Mouse (Mus musculus) mouse embryonic stem cell (cell line): ENCODE data around the gene Hdgfl1.

ENCODE experiments used
- in situ Hi-C, 2 experiments: fragments of 300-500 bp; cut with MboI; formaldehyde crosslinking; loops; 1 replicate in 1 of 2; 3 replicates in 1 of 2; pipeline ENCODE4 v1.14.3; 2019 to 2020; ENCODE audit warnings: low sequenced_read_pairs in 2 of 2, low pct_unique_long_range_greater_than_20kb in 1 of 2, mixed read lengths in 1 of 2; ENCODE audit not compliant: unreplicated experiment in 1 of 2

The Hdgfl1 gene

DNA sequence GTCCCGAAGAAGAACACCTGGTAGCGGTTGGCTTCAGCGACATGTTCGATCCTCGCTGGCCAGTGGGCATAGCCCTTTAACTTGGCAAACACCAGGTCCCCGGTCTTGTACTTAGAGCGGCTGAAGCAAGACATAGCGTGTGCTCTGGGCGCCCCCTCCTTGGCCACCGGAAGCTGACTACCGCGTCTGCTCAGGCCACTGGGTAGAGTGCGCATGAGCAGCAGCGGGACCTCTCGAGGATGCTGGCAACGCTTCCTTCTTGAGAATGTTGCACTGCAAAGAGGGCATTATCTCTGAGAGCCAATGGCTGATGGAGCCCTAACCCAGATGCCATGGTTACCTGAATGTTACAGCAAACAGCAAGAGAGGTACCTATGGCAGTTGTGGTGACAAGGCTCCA, at the start of gene Hdgfl1:
Gene Hdgfl1, minus strand, starts transcription at position 211 of the 400 bp plus-strand sequence.
- in situ Hi-C loops = no loop called here

DNA sequence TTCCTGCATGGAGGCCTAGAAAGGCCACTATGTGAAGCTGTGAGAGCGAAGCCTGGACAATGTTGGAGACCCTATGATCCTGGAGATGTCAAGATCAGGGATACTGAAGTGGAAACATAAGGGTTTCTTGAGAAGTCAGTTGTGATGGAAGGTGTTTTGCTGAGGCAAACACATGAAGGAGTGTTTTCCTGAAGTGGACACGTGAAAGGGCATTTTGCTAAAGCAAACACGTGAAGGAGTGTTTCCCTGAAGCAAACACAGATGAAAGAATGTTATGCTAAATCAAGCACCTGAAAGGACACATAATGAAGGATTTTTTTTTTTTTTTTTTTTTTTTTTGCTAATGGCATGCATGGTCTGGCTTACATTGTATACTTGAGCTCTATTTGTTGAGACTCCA, 25.5 kb upstream of the Hdgfl1 start:
- in situ Hi-C loops = no loop called here

DNA sequence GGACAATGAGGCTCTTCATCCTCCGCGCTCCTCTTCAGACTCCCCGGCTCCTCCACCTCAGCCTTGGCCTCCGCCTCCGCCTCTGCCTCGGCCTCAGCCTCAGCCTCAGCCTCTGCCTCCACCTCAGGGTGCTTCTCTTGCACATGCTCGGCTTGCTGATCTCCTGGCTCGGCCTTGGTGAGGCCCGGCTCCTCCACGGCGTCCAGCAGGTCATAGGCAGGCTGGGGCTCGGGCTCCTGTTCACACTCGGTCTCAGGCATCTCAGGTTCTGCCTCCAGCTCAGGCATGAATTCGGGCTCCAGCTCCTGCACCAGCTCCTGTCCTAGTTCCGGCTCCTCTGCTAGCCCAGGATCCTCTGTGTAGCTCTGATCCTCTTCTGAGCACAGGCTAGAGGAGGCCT, 541 bp downstream of the Hdgfl1 start:
- in situ Hi-C loops = no loop called here

DNA sequence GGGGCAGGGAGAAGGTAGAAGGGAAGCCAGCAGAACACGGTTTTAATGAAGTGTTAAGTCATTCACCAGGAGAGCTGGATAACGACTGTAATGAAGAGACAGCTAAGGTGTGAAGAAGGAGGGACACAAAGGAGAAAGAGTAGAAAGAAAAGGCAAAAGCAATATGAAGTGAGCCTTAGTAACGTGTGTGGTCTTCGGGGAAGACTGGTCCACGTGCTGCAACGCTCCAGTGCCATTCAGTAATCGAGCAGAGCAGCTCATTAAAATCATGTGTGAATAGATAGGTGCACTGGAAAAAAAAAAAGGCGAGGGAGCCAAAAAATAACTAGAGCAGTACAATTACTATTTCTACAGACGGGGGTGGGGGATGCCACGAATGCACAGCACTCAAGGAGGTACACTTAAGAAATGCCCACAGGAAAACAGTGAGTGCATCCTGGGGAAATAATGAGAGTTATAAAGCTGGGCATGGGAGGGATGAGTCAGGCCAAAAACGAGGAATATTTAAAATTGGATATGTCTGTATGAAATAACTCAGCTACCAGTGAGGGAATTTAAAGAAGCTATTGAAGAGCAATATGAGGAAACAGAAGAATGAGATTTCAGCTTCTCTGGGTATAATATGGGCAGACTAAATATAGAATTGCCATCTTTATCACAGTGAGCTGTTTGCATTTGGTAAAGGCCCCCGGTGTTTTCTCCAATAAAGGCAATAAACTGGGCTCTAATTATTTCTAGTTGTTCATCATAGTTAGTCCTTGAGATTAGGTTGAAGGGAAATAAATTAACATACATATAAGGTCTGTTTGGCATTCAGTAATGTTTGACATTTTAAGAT, 7.8 kb downstream of the Hdgfl1 start:
- in situ Hi-C loops = no loop called here

DNA sequence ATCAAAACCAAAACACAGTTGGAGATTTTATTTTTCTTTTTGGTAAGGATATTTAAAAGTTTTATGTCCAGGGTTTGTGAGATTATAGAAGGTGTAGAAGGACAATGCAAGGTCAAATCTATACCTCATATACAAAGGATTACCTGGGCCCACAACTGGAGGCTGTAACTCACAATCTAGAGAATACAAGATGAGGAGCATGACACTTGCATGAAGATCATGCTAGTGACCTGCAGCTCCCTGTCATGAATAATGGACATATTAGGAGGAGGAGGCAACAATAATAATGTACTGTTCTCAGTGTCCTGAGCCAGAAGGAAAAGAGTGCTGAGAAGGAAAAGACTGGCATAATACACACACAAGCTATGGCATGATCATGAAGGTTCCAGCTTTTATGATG, 17.1 kb downstream of the Hdgfl1 start:
- in situ Hi-C loops = no loop called here

DNA sequence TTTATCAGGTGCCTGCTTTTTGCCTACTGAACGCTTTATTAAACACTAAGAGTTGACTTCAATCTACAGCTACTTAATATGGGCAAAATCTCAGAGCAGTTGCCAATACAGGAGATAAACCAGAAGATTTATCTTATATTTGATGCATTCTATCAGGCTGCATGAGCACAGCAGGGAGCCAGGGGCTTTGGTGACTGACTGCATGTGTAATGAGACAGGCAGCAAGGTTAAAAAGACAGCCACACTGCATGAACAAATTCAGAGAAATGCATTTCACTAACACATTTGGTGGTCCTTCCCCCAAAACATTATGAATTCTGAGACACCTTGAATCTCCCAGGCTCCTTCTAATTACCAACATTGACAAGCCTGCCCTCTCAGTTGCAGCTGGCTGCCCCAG, 17.6 kb downstream of the Hdgfl1 start:
- in situ Hi-C loops = no loop called here

DNA sequence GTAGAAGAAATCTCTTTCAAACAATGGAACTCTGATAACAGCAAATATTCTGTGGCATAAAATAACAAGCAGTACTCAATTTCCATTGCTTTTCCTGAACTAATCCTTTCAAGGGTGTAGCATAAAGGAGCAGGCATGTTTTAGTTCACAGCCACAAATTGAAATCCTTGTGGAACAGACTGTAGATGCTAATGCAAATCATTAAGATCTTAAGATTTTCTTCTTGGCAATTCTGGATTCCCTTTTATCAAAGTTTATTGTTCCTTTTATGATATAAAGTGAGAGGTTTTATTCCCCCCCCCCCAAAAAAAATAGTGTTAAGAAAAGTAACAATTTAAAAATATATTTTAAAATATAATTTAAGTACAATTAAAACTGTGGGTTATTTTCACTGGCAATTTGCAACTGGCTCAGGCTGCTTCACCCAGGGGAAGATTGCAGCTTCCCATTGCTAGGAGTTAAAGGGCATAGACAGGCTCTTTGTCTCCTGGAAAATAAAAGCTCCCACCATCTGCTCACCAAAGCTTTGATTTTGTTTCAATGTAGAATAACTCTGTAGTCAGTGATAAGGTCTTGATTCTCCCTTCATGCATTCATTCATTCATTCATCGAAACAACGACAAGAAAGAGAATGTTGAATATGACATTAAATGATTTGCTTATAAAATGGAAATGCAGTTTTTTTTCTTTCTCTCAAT, 24.1 kb downstream of the Hdgfl1 start:
- in situ Hi-C loops = no loop called here

DNA sequence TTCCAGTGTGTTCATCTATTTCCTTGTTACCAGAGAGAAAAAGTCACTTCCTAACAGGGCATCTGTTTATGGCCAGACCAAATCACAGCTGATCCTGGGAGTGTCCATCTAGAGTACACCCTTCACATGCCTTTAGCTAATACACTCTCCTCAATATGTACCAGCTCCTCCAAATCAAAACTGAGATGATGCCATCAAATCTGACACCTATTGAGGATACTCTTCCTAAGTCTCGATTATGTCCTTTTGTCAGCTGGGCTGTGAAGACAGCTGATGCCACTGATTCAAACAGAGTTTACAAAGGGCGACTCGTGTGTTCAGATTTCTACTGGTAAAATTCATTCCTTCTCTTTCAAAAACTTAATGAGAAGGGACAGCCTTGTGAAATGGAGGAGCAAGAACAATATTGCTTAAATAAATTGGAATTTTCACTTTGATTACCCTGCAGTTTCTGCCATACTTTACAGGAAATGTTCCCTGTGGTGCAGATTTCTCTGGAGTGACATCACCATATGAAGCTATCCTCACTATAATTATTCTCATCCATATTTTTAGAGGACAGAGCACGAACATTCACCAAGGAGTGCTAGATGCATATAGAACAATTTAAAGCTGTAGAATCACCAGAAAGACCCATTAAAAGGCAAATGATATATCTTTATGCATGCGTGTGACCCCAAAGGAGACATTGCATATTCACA, 24.8 kb downstream of the Hdgfl1 start:
- in situ Hi-C loops = no loop called here

DNA sequence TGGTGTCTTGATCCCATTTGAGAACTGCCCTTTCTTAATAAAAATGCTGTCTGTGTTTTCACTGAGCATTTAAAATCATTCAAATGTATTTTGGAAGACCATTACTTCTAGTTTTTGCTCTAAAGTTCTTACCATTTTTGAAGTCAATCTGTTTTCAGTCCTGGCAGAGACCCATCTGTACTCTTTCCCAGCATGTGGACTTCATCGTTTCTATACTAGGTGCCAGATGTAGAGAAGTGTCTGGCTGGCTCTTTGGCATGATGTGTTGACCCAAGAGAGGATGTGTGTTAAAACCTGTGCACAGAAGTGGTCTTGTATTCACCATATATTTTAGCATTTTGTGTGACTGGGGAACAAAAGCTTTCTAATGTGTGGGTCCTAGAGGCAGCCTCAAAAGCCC, 25.9 kb downstream of the Hdgfl1 start:
- in situ Hi-C loops = no loop called here

DNA sequence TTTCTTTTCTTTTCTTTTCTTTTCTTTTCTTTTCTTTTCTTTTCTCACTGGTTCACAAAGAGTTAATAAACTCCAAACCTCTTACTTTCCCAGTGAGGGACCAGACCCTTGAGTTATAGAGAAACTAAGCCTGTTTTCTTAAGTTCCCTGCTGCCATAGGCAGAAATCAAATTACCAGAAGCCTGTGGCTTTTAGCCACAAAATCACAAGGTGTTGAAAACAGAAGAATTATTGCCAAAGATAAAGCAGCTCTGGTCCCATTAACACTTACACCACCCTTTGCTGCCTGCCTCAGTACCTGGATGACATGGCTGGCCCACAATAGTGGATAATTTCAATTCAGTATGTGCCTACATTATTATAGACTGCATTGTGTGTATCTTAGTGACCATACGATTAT, 35.0 kb downstream of the Hdgfl1 start:
- in situ Hi-C loops = no loop called here

DNA sequence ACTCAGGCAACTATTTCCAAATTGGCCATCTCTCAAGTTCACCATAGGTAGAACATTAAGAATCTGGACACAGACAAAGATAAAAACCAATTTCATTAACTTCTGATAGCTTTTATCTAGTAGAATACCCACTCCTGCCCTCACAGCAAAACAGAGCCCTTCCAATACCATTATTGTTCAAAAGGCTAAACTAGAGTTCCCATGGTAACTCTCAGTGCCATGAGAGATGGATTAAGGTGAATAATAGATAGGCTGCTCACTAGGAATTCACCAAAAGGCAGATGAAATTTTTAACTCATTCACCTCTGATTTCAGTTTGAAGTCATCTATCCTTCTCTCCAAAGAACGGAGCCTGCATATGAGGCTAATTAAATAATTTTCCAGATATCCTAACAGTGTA, 45.7 kb downstream of the Hdgfl1 start:
- in situ Hi-C loops = no loop called here

DNA sequence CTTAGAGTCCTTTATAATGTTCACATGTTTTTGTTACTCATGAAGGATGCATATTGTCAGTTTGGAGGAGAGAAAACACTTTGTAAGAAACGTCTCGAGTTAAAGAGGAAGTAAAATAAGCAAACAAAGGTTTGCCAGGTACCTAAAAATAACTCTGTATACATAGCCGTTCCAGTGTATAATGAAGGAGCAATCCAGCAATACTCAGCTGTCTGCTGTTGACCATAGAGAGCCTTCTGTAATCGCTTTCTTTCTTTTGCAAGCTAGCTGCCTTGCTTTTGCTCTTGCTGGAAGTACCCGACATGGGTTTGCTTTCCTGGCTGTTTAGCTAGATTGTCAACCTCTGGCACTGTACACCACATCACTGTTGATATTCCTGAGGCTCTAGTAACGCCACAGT, 48.6 kb downstream of the Hdgfl1 start:
- in situ Hi-C loops = no loop called here

DNA sequence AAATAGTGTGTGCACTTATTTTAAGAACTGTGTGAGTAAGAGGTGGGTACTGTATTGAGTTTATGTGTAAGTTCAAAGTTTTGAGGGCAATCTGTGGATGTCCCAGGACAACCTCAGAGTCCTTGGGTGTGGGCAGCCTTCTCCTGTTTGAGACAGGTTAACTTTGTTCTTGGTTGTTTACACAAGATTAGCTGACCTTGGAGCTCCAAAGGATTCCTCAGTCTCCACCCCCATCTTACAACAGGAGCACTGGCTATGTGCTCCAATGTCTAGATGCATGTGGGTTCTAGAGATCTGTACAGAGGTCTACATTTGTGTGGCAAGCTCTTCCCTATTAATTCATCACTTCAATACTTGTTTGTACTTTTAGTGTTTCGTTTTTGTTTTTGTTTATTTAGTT, 49.0 kb downstream of the Hdgfl1 start:
- in situ Hi-C loops = no loop called here

DNA sequence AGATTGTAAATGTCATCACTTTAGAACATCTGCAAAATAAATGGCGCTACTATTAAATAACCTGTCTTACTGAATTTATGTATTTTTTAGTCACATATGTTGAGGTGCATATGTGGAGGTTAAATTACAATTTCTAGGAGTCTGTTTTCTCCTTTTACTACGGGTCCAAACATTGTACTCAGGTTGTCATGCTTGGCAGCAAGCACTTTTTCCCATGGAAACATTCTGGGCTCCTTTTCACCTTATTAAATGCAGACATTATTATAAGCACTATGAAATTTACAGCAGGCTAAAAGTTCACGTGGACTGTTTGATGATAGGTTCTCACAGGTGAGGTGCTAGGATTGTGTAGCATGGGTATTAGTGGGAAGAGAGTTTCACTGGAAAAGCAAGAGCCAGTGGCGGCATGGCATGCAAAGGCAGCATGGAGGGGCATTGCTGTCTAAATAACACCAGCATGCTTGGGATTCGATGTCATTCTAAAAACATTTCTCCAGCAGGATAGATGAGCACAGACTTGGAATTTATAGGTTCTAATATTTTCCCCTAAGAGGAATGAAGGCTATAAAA, 50.7 kb downstream of the Hdgfl1 start:
- in situ Hi-C loops = no loop called here
